Mouse (Mus musculus) skeletal muscle tissue, adult 2 months (tissue): ENCODE measurements around the gene Calcoco2.

Experiments
- DNase-seq: peaks from one replicate; pipeline ENCODE4 v3.0.0-alpha.2; 2012; ENCODE audit warnings: low read depth, low spot score

The Calcoco2 gene

DNA sequence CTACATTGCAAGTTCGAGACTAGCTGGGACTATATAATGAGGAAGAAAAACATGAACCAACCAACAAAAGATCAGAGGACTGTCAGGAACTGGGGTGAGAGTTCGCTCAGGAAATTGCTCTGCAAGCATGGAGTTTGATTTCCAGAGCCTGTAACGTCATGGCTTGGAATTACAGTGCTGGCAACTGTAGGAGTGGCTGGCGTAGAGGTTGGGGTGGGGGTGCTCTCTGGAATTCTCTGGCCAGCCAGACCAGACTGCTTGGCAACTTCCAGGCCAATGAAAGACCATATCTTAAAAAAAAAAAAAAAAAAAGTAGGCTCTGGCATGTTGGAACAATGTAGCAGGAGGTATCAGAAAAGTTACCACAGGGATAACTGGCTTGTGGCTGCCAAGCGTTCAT, 31.0 kb downstream of the Calcoco2 start:
- DNase-seq, result no peak

GRCm38 (mm10) chr11:96076221-96077105, 35.3 kb downstream of the Calcoco2 start:
- no peak for DNase-seq

GRCm38 (mm10) chr11:96075509-96076220, 36.1 kb downstream of the Calcoco2 start, which contains the start of gene Atp5g1:
TSS of gene Atp5g1 (minus strand) at chr11:96075670.
- DNase-seq, result peak; percentile 100

DNA sequence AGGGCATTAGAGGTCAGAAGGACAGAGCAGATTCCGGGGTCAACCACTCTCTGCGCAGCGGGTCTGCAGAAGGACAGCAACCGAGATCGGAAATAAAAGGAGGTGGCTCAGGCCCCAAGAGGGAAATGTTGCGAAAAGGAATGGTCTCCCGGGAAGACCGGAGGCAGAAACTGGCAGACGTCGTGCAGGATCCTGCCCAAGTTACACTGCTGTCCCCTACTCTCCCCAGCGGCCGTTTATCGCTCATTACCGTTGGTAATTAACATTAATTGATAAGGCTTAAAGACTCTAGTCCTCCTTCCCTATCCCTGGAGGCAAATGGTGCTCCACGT, 36.6 kb downstream of the Calcoco2 start:
- DNase-seq, result no peak

GRCm38 (mm10) chr11:96074351-96075176, 37.2 kb downstream of the Calcoco2 start:
- DNase-seq, result no peak

DNA sequence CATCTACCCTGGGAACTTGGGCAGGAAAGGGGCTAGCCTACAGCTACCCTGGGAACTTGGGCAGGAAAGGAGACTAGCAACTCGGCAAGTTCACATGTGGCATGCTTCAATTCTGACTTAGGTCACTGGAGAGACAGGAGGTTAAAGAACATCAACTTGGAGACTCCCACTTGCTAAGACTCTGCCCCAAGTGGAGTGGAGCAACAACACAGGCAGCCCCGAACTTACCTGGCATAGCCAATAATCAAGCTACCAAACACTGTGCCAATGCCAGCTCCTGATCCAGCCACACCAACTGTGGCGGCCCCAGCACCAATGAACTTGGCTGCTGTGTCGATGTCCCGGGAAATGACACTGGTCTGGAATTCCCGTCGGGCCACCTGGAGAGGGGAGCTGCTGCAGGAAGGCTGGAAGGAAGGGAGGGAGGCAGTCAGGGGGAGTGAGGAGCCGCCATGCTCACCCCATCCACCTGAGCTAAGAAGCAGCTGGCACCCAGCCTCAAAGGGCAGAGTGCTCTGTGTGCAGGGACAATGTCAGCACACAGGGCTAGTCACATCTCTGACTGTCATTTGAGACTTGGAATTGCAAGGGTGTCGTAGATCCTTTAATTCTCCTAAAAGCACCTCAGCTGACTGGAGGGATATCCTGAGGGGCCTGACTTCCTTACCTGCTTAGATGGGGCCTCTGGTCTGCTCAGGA, 38.3 kb downstream of the Calcoco2 start:
- no peak for DNase-seq

DNA sequence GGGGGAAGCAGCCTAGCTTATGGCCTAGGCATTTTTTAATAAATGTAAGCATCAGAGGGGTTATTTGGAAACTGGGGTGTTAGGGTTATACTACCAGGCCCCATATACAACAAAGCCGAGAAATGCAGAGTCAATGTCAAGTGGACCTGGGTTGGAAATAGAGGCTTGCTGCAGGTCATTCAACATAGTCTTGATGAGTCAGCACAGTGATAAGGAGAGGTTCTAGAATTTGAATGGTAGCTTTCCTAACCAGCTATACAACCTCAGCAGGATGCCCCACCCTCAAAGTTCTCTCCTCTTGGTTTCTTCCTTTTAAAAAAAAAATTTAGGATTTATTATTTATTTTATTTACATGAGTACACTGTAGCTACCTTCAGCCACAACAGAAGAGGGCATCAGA, 40.8 kb downstream of the Calcoco2 start:
- no peak for DNase-seq

- no peak for DNase-seq
Observed at GRCm38 (mm10) chr11:96070353-96070752, 41.4 kb downstream of the Calcoco2 start.

DNA sequence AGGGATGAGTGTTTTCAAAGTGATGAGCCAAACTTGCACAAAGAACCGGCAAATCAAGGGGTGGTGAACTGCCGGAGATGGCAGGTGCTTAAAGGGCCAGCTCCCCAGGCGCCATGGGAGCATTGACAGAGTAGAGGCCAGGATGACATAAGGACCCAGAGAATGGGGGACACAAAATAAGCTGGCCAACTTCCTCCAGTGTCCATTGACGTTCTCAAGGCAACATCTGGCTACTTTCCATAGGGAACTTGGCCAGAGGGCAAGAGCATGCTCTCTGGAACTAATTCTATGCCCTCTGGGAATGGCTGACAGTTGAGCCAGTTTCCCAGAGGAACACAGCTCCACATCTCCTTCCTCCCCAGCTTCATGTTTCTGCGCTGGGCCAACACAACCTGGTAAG, 43.5 kb downstream of the Calcoco2 start:
- no peak for DNase-seq

- peak; percentile 92 for DNase-seq
Observed at GRCm38 (mm10) chr11:96065215-96065911, 46.4 kb downstream of the Calcoco2 start, which contains the start of gene Ube2z. TSS of gene Ube2z (minus strand) at chr11:96065388.

- DNase-seq, result no peak
Observed at GRCm38 (mm10) chr11:96064521-96065214, 47.1 kb downstream of the Calcoco2 start.

GRCm38 (mm10) chr11:96058309-96058708, 53.5 kb downstream of the Calcoco2 start:
- DNase-seq, result no peak

DNA sequence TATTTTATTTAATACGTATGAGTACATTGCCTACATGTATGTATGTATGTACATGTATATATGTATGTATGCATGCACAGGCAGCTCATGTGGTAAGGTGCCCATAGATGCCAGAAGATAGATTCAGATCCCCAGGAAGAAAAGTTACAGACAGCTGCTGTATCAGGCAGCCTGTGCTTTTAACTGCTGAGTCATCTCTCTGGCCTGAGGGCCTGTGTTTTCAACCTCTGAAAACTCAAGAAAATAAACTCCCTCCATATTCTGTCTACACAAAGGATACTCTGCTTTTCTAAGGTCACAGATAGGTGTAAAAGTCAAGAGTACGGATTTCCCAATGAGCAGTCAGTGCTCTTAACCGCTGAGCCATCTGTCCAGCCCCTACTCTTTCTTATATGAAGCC, 60.9 kb downstream of the Calcoco2 start:
- DNase-seq, result no peak

DNA sequence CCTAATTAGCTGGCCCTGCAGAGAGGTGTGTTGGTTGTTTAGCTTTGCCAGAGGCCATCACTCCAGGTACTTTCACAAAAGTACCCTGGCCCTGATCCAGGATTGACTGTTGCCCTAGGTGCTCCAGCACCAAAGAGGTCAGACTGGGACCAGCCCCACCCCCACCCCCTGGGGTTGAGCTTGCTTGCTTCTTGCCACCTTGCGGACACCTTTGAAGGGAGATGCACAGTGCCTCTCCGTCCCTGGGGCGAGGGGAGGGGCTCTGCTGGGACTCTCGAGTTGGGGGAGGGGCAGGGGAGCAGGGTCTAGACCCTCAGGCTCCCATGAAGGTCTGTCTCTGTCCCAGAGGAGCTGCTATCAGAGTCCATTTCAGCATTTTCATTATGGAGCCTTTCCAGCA, 61.8 kb downstream of the Calcoco2 start:
- no peak for DNase-seq
